Mouse (Mus musculus): ENCODE results near the gene F2rl3. TPM values are rescaled to one million over a fixed set of nuclear protein-coding genes. Genes with fewer than 3 reads are reported as not detected.

The F2rl3 gene
- total RNA-seq, 1 experiment = 0.31 TPM

DNA sequence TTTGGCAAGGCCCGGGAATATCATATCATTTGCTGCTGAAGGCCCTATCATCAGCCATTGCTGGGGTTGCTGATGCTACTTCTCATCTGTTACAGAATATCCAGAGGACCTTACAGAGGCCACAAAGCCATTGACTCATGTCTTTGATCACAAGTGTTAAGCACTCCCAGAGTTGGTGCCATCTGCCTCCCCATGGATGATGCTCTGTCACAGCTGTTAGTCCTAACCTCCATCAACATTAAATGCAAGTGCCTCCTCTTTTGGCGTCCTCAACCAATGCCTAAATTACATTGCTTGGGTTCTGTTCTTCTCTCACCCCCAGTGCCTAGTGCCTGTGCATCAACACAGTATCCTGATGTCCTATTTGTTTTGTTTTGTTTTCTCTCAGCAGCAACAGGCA lies 39.9 kb downstream of the F2rl3 start:
- no peak for DNase-seq (ENCODE audit: low read depth, low spot score)
- Histone ChIP-seq H3K4me1 (ENCODE audit: control insufficient read depth in 2 of 2, insufficient read depth in 2 of 2, low read length in 2 of 2, poor library complexity in 1 of 2) (no peaks in the 10 kb centered on the region), H3K36me3 (ENCODE audit: control insufficient read depth, insufficient read depth, low read length, poor library complexity, severe bottlenecking) (no peaks in the 10 kb centered on the region), H3K27ac (ENCODE audit: insufficient read depth, low read depth, low read length, poor library complexity, severe bottlenecking) (no peak overlapping the region), H3K4me3 (ENCODE audit: insufficient read depth in 1 of 2, low read depth in 1 of 2, low read length in 2 of 2, poor library complexity in 1 of 2, severe bottlenecking in 1 of 2) (no peak overlapping the region), H3K9ac (ENCODE audit: insufficient read depth, low read depth, low read length, poor library complexity, severe bottlenecking) (no peak overlapping the region), H3K9me3 (ENCODE audit: control insufficient read depth, insufficient read depth, low read depth, low read length) (no peaks in the 10 kb centered on the region)
- no peak for TF ChIP-seq ZNF384 (IDR thresholded peaks at IDR 0.05; ENCODE audit: low read depth, low read length)
- no peak for TF ChIP-seq ZC3H11A (IDR thresholded peaks at IDR 0.05; ENCODE audit: borderline replicate concordance, low read depth, low read length)
- TF ChIP-seq MAFK (IDR thresholded peaks at IDR 0.05; ENCODE audit: insufficient read depth, low read depth, low read length) = no peak
- no peak for TF ChIP-seq HCFC1 (IDR thresholded peaks at IDR 0.05; ENCODE audit: borderline replicate concordance, insufficient read depth, low read length)
- no peak for TF ChIP-seq CHD2 (IDR thresholded peaks at IDR 0.05; ENCODE audit: low read depth, low read length)
- in situ Hi-C loops (cut with MboI; ENCODE audit: low sequenced_read_pairs in 2 of 2, unreplicated experiment in 2 of 2) = no loop called here

DNA sequence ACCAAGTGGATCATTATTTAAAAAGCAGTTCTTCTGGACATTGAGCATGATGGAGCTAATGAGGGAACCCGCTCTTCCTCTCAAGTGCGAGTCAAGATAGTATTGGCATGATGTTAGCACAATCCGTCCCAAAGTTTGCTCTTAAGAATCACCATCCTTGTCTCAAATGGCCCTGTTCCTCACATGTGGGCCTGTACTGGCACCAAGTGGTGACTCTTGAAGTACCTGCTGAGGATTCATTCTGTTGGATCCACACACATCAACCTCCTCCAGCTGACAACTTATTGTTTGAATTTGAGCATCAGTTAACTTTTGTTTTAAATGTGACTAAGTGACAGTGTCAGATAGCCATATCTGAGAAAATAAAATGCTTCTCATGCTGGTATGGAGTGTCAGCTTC lies 51.0 kb downstream of the F2rl3 start:
- TF ChIP-seq MAFK (IDR thresholded peaks at IDR 0.05; ENCODE audit: insufficient read depth, low read depth, low read length) = no peak
- no peak for TF ChIP-seq ZC3H11A (IDR thresholded peaks at IDR 0.05; ENCODE audit: borderline replicate concordance, low read depth, low read length)
- TF ChIP-seq HCFC1 (IDR thresholded peaks at IDR 0.05; ENCODE audit: borderline replicate concordance, insufficient read depth, low read length) = no peak
- no peak for TF ChIP-seq ZNF384 (IDR thresholded peaks at IDR 0.05; ENCODE audit: low read depth, low read length)
- TF ChIP-seq CHD2 (IDR thresholded peaks at IDR 0.05; ENCODE audit: low read depth, low read length) = no peak
- Histone ChIP-seq H3K9me3 (ENCODE audit: control insufficient read depth, insufficient read depth, low read depth, low read length) (no peaks in the 10 kb centered on the region), H3K27ac (ENCODE audit: insufficient read depth, low read depth, low read length, poor library complexity, severe bottlenecking) (no peak overlapping the region), H3K36me3 (ENCODE audit: control insufficient read depth, insufficient read depth, low read length, poor library complexity, severe bottlenecking) (no peaks in the 10 kb centered on the region), H3K4me3 (ENCODE audit: insufficient read depth in 1 of 2, low read depth in 1 of 2, low read length in 2 of 2, poor library complexity in 1 of 2, severe bottlenecking in 1 of 2) (no peak overlapping the region), H3K4me1 (ENCODE audit: control insufficient read depth in 2 of 2, insufficient read depth in 2 of 2, low read length in 2 of 2, poor library complexity in 1 of 2) (no peaks in the 10 kb centered on the region), H3K9ac (ENCODE audit: insufficient read depth, low read depth, low read length, poor library complexity, severe bottlenecking) (no peak overlapping the region)
- DNase-seq (ENCODE audit: low read depth, low spot score) = no peak
- in situ Hi-C loops (cut with MboI; ENCODE audit: low sequenced_read_pairs in 2 of 2, unreplicated experiment in 2 of 2) = no loop called here

Other genes with a start within 250 kb of the F2rl3 start
- 13.6 and 15.3 TPM in 2 replicates for gene Med26, start 213.6 kb upstream of the F2rl3 start, total RNA-seq (2012; rRNA removed)
- 45.2 and 50.1 TPM in 2 replicates for gene Smim7, start 190.8 kb upstream of the F2rl3 start, total RNA-seq (2012; rRNA removed)
- 13.2 and 16.4 TPM in 2 replicates for gene Tmem38a, start 189.8 kb upstream of the F2rl3 start, total RNA-seq (2012; rRNA removed)
- gene Nwd1, start 115.2 kb upstream of the F2rl3 start, total RNA-seq (2012; rRNA removed) = 0.26 and 0.76 TPM in 2 replicates
- 135 and 189 TPM in 2 replicates for gene Sin3b, start 38.6 kb upstream of the F2rl3 start, total RNA-seq (2012; rRNA removed)